Mouse (Mus musculus) CH12.LX (cell line): ENCODE data around the gene Gm20388. TPM values are rescaled to one million over a fixed set of nuclear protein-coding genes. Genes with fewer than 3 reads are reported as not detected.
A peak's percentile ranks its signal among the peaks of the same experiment; 100 is the strongest.

Experiments
- DNase-seq: peaks from one replicate; pipeline ENCODE4 v3.0.0-alpha.2; 2013; ENCODE audit errors: extremely low read depth
- H3K27ac ChIP-seq: 2 replicates; pipeline ENCODE4 v1.5.1; 2012; ENCODE audit warnings: low read depth, mild to moderate bottlenecking, control low read depth, moderate library complexity; ENCODE audit not compliant: insufficient read depth
- H3K27me3 ChIP-seq: replicated peaks from 2 replicates; pipeline ENCODE3; 2012; ENCODE audit warnings: inconsistent platforms
- H3K36me3 ChIP-seq, 2 experiments: replicated peaks in 1 of 2; 2 replicates each; pipeline versions ENCODE3 to v1.6.1; 2012; ENCODE audit warnings: inconsistent platforms in 1 of 2, low read length in 1 of 2, mild to moderate bottlenecking in 1 of 2, mixed read lengths in 1 of 2, moderate library complexity in 1 of 2; ENCODE audit not compliant: control insufficient read depth in 1 of 2, insufficient read depth in 1 of 2
- H3K4me1 ChIP-seq, 2 experiments: 2 replicates each; pipeline ENCODE4 v1.6.1; 2012; ENCODE audit warnings: inconsistent platforms in 1 of 2, moderate library complexity in 1 of 2; ENCODE audit not compliant: insufficient read depth in 2 of 2, control insufficient read depth in 1 of 2
- H3K4me2 ChIP-seq: 2 replicates; pipeline ENCODE4 v1.6.1; 2012; ENCODE audit warnings: low read depth, mild to moderate bottlenecking, control low read depth; ENCODE audit not compliant: poor library complexity, insufficient read depth, severe bottlenecking
- H3K4me3 ChIP-seq, 3 experiments: fragments of 150-350 bp in 1 of 3; sonication (generic) in 1 of 3; replicated peaks in 1 of 3; 2 replicates each; pipeline versions ENCODE3 to v1.5.1; 2011 to 2012; ENCODE audit warnings: low read depth in 2 of 3, low read length in 2 of 3, mild to moderate bottlenecking in 2 of 3, moderate library complexity in 2 of 3, control low read depth in 1 of 3, improper control_type of control experiment in 1 of 3, inconsistent platforms in 1 of 3, mixed read lengths in 1 of 3; ENCODE audit not compliant: poor library complexity in 1 of 3
- H3K79me2 ChIP-seq: replicated peaks from 2 replicates; pipeline ENCODE4 v1.6.1; 2012; ENCODE audit warnings: mild to moderate bottlenecking, moderate library complexity; ENCODE audit not compliant: control insufficient read depth, poor library complexity, insufficient read depth, severe bottlenecking; ENCODE audit errors: extremely low read depth
- H3K9ac ChIP-seq: 2 replicates; pipeline ENCODE4 v1.6.1; 2012; ENCODE audit warnings: low read depth, mild to moderate bottlenecking, control low read depth, moderate library complexity; ENCODE audit not compliant: insufficient read depth
- H3K9me3 ChIP-seq: replicated peaks from 2 replicates; pipeline ENCODE3; 2012; ENCODE audit warnings: low read length, inconsistent platforms, mixed read lengths
- BHLHE40 ChIP-seq: IDR thresholded peaks from 2 replicates; pipeline ENCODE4 v1.6.1; 2011; ENCODE audit warnings: mild to moderate bottlenecking, low read depth, low read length, improper control_type of control experiment
- CHD1 ChIP-seq: IDR thresholded peaks from 2 replicates; pipeline ENCODE4 v1.6.1; 2012; ENCODE audit warnings: low read depth, low read length, improper control_type of control experiment, inconsistent platforms
- CHD2 ChIP-seq: IDR thresholded peaks from 2 replicates; pipeline ENCODE4 v1.6.1; 2011; ENCODE audit warnings: low read length, improper control_type of control experiment
- E2F4 ChIP-seq: IDR thresholded peaks from 2 replicates; pipeline ENCODE4 v1.6.1; 2011; ENCODE audit warnings: low read depth, low read length, improper control_type of control experiment; ENCODE audit not compliant: insufficient replicate concordance
- ELF1 ChIP-seq: IDR thresholded peaks from 2 replicates; pipeline ENCODE4 v1.6.1; 2014; ENCODE audit warnings: low read depth, mild to moderate bottlenecking, inconsistent platforms, low read length, improper control_type of control experiment
- EP300 ChIP-seq: IDR thresholded peaks from 2 replicates; pipeline ENCODE4 v1.6.1; 2011; ENCODE audit warnings: low read length, improper control_type of control experiment
- ETS1 ChIP-seq: conservative IDR thresholded peaks from 2 replicates; pipeline ENCODE4 v1.6.1; 2012; ENCODE audit warnings: low read depth, mild to moderate bottlenecking, inconsistent platforms, low read length, improper control_type of control experiment, moderate library complexity
- GABPA ChIP-seq: IDR thresholded peaks from 2 replicates; pipeline ENCODE4 v1.6.1; 2012; ENCODE audit warnings: low read depth, low read length, improper control_type of control experiment, inconsistent platforms; ENCODE audit not compliant: insufficient replicate concordance
- HCFC1 ChIP-seq: IDR thresholded peaks from 2 replicates; pipeline ENCODE4 v1.6.1; 2012; ENCODE audit warnings: low read depth, mild to moderate bottlenecking, inconsistent platforms, low read length, improper control_type of control experiment
- IRF4 ChIP-seq: IDR thresholded peaks from 2 replicates; pipeline ENCODE4 v1.6.1; 2014; ENCODE audit warnings: low read depth, mild to moderate bottlenecking, inconsistent platforms, low read length, improper control_type of control experiment
- JUN ChIP-seq: IDR thresholded peaks from 2 replicates; pipeline ENCODE4 v1.6.1; 2011; ENCODE audit warnings: low read depth, mild to moderate bottlenecking, low read length, improper control_type of control experiment, moderate library complexity; ENCODE audit not compliant: insufficient read depth
- KAT2A ChIP-seq: IDR thresholded peaks from 2 replicates; pipeline ENCODE4 v1.6.1; 2012; ENCODE audit warnings: low read length, improper control_type of control experiment, inconsistent platforms; ENCODE audit not compliant: insufficient replicate concordance
- MAFK ChIP-seq: IDR thresholded peaks from 2 replicates; pipeline ENCODE4 v1.6.1; 2011; ENCODE audit warnings: low read length, improper control_type of control experiment; ENCODE audit not compliant: insufficient replicate concordance
- MAZ ChIP-seq: IDR thresholded peaks from 2 replicates; pipeline ENCODE4 v1.6.1; 2012; ENCODE audit warnings: low read depth, mild to moderate bottlenecking, inconsistent platforms, low read length, improper control_type of control experiment, moderate library complexity
- MXI1 ChIP-seq: IDR thresholded peaks from 2 replicates; pipeline ENCODE4 v1.6.1; 2011; ENCODE audit warnings: mild to moderate bottlenecking, low read depth, low read length, improper control_type of control experiment
- MYC ChIP-seq: IDR thresholded peaks from 2 replicates; pipeline ENCODE4 v1.6.1; 2011; ENCODE audit warnings: low read depth, mild to moderate bottlenecking, improper control_type of control experiment, low read length
- PAX5 ChIP-seq: IDR thresholded peaks from 2 replicates; pipeline ENCODE4 v1.6.1; 2012; ENCODE audit warnings: low read length, inconsistent platforms, mixed read lengths
- POLR2A ChIP-seq: IDR thresholded peaks from 2 replicates; pipeline ENCODE4 v1.6.1; 2011; ENCODE audit warnings: low read depth, mild to moderate bottlenecking, improper control_type of control experiment, low read length
- POLR2AphosphoS2 ChIP-seq: IDR thresholded peaks from 2 replicates; pipeline ENCODE4 v1.6.1; 2011; ENCODE audit warnings: low read depth, low read length, improper control_type of control experiment
- RAD21 ChIP-seq: IDR thresholded peaks from 2 replicates; pipeline ENCODE4 v1.6.1; 2011; ENCODE audit warnings: low read depth, mild to moderate bottlenecking, low read length, improper control_type of control experiment, moderate library complexity
- RCOR1 ChIP-seq: conservative IDR thresholded peaks from 2 replicates; pipeline ENCODE4 v1.6.1; 2012; ENCODE audit warnings: low read depth, mild to moderate bottlenecking, inconsistent platforms, low read length, improper control_type of control experiment
- SMC3 ChIP-seq: IDR thresholded peaks from 2 replicates; pipeline ENCODE4 v1.6.1; 2011; ENCODE audit warnings: low read depth, low read length, improper control_type of control experiment
- TCF12 ChIP-seq: IDR thresholded peaks from 2 replicates; pipeline ENCODE4 v1.6.1; 2014; ENCODE audit warnings: low read depth, mild to moderate bottlenecking, inconsistent platforms, low read length, improper control_type of control experiment
- UBTF ChIP-seq: IDR thresholded peaks from 2 replicates; pipeline ENCODE4 v1.6.1; 2012; ENCODE audit warnings: low read depth, mild to moderate bottlenecking, inconsistent platforms, low read length, improper control_type of control experiment, moderate library complexity
- USF1 ChIP-seq: IDR thresholded peaks from 2 replicates; pipeline ENCODE4 v1.6.1; 2014; ENCODE audit warnings: low read depth, mild to moderate bottlenecking, inconsistent platforms, low read length, improper control_type of control experiment
- USF2 ChIP-seq: conservative IDR thresholded peaks from 2 replicates; pipeline ENCODE4 v1.6.1; 2011; ENCODE audit warnings: low read depth, low read length, improper control_type of control experiment
- ZC3H11A ChIP-seq: IDR thresholded peaks from 2 replicates; pipeline ENCODE4 v1.6.1; 2012; ENCODE audit warnings: low read depth, mild to moderate bottlenecking, inconsistent platforms, low read length, improper control_type of control experiment
- ZNF384 ChIP-seq: IDR thresholded peaks from 2 replicates; pipeline ENCODE4 v1.6.1; 2012; ENCODE audit warnings: low read depth, low read length, improper control_type of control experiment, inconsistent platforms
- dilution Hi-C: fragments of 300-500 bp; cut with MboI; formaldehyde crosslinking; loops from 2 replicates; pipeline ENCODE4 v1.14.3; 2020; ENCODE audit warnings: low sequenced_read_pairs; ENCODE audit not compliant: extremely low pct_unique_long_range_greater_than_20kb, extremely low pct_ligation_motif_present
- in situ Hi-C: fragments of 300-500 bp; cut with MboI; formaldehyde crosslinking; loops from 3 replicates; pipeline ENCODE4 v1.14.3; 2019; ENCODE audit warnings: low sequenced_read_pairs, low pct_ligation_motif_present, low pct_unique_long_range_greater_than_20kb, mixed read lengths
- polyA plus RNA-seq: library from polyadenylated mRNA; unstranded; fragments of >175 nt; gene quantifications from 2 replicates; pipeline ENCODE4 v1.2.1, GENCODE M21; 2012; ENCODE audit warnings: low read depth; ENCODE audit not compliant: insufficient read length
- total RNA-seq, 2 experiments: library from RNA; depleted of rRNA; stranded (reverse); fragments of 300-350 nt in 1 of 2; fragments of >200 nt in 1 of 2; gene quantifications; 2 replicates each; pipeline ENCODE4 v1.2.3; 2012 to 2014

Gm20388 gene
- total and polyA plus RNA-seq, 3 experiments, result 14.8 to 26.3 (median 22.2) TPM

GRCm38 (mm10) chr8:122427607-122428006 is 2517.0 kb downstream of the Gm20388 start (continued):
- TF ChIP-seq JUN, result no peak
- no peak; the same call in 1 of the 2 replicates for TF ChIP-seq POLR2A
- TF ChIP-seq, all 38 proteins: peak for 0

DNA sequence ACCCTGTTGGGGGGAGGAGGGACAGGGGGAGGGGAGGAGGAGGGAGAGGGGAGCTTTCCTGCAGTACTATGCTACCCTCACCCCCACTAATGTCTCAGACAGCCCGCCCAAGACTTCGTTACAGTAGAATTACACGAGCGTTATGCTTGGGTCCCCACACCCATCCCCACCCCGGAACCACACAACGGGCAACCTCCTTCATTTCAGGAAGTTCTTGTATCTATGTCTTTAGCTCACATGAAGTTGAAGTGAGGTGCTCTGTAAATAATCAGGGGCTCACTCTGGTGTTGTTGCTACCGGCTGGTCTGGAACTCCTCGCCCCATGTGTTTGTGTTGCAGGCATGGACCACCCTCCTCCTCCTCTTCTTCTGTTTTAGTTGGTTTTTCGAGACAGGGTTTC is 2517.5 kb downstream of the Gm20388 start:
- Histone ChIP-seq H3K4me3 (peak overlapping the region in 1 of 3 experiments; percentile 85), H3K9ac (no peak overlapping the region), H3K27me3 (no peaks in the 10 kb centered on the region), H3K36me3 (peaks cover 51 to 67% of the 10 kb centered on the region in 2 experiments), H3K4me2 (no peak overlapping the region), H3K4me1 (peaks cover 29 to 63% of the 10 kb centered on the region in 2 experiments), H3K9me3 (no peaks in the 10 kb centered on the region), H3K27ac (no peak overlapping the region), H3K79me2 (peaks cover 44% of the 10 kb centered on the region)
- in situ Hi-C loops (loop anchor here (25.0 kb wide), 1 partner anchor 841 kb away; the partner anchor contains the start of genes Fbxo31 and Map1lc3b), dilution Hi-C loops (no loop called here)
- TF ChIP-seq KAT2A (no peak), IRF4 (no peak), CHD1 (no peak), BHLHE40 (no peak), JUN (no peak)
- no peak for DNase-seq

DNA sequence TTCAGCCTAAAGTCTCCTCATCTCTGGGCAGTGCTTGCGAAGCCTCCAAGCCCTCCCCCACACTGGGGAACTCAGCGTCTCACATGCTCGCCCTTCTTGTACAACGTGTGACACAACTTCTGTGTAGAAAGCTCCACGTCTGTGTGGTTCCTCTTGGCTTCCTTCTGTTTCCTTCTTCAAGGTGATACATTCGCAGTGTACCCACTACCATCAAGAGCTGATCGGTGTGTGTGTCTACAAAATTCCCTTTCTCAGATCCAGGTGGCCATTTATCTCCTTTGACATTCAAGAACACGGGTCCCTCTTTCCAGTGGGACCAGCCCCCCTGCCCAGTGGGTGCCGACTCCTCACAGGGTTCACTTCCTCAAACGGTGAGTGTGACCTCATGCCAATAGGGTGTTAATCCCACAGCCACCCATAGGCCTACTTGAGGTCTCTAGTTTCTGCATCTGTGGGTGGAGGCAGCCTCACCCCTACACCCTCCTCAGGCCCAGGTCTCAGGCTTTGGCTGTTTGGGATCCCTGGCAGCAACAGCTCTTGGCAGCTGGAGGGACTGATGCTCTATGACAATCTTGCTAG is 2519.5 kb downstream of the Gm20388 start:
- DNase-seq, result peak; percentile 91
- no peaks in the 10 kb centered on the region for H3K9me3 ChIP-seq
- H3K9ac ChIP-seq, result peak overlapping the region; percentile 93
- peaks cover 35 to 63% of the 10 kb centered on the region in 2 experiments for H3K36me3 ChIP-seq
- H3K27ac ChIP-seq, result peak overlapping the region; percentile 98
- dilution Hi-C loops, result no loop called here
- H3K27me3 ChIP-seq, result no peaks in the 10 kb centered on the region
- H3K4me3 ChIP-seq, result peak overlapping the region; percentile 43 to 85 (median 48)
- H3K4me1 ChIP-seq, result peaks cover 41 to 61% of the 10 kb centered on the region in 2 experiments
- in situ Hi-C loops, result loop anchor here (25.0 kb wide), 1 partner anchor 843 kb away; the partner anchor contains the start of genes Fbxo31 and Map1lc3b
- peaks cover 44% of the 10 kb centered on the region for H3K79me2 ChIP-seq
- peak overlapping the region; percentile 92 for H3K4me2 ChIP-seq
- TF ChIP-seq MYC (peak; percentile 83), USF2 (no peak), E2F4 (no peak), POLR2AphosphoS2 (peak; percentile 92), MXI1 (peak; percentile 74), ELF1 (peak; percentile 62), EP300 (peak; percentile 69), UBTF (0 out of 2 replicates have a peak, but pooled peaks have one; percentile 53), RAD21 (no peak; the same call in 1 of the 2 replicates), MAFK (no peak), ETS1 (peak; percentile 79), PAX5 (no peak), SMC3 (no peak), RCOR1 (peak; percentile 72; the same call in 1 of the 2 replicates), ZC3H11A (no peak), BHLHE40 (peak; percentile 76), IRF4 (peak; percentile 87), HCFC1 (no peak; the same call in 1 of the 2 replicates), USF1 (no peak), TCF12 (peak; percentile 55; the same call in 1 of the 2 replicates), POLR2A (peak; percentile 43), JUN (peak; percentile 20), CHD2 (no peak; the same call in 1 of the 2 replicates), MAZ (peak; percentile 38; the same call in 1 of the 2 replicates), GABPA (no peak), ZNF384 (no peak)
